Mouse (Mus musculus): Measurements from ENCODE around the gene Capza1. TPM values are rescaled to one million over a fixed set of nuclear protein-coding genes. Genes with fewer than 3 reads are reported as not detected.

Gene Capza1
- polyA plus RNA-seq, 1 experiment = 11.8 TPM

GRCm38 (mm10) chr3:104795661-104796340 lies 68.5 kb downstream of the Capza1 start:
- TF ChIP-seq GATA1 (IDR thresholded peaks at IDR 0.05; ENCODE audit: low read length) = no peak

GRCm38 (mm10) chr3:104794953-104795470 lies 69.3 kb downstream of the Capza1 start:
- no peak for TF ChIP-seq GATA1 (IDR thresholded peaks at IDR 0.05; ENCODE audit: low read length)

- TF ChIP-seq GATA1 (IDR thresholded peaks at IDR 0.05; ENCODE audit: low read length) = no peak
Measured at GRCm38 (mm10) chr3:104793871-104794828, 70.2 kb downstream of the Capza1 start.

- no peak for TF ChIP-seq GATA1 (IDR thresholded peaks at IDR 0.05; ENCODE audit: low read length)
Measured at GRCm38 (mm10) chr3:104792360-104793270, 71.7 kb downstream of the Capza1 start.

- TF ChIP-seq GATA1 (IDR thresholded peaks at IDR 0.05; ENCODE audit: low read length) = no peak
Measured at GRCm38 (mm10) chr3:104791671-104792070, 72.6 kb downstream of the Capza1 start.

GRCm38 (mm10) chr3:104791017-104791416 lies 73.3 kb downstream of the Capza1 start:
- no peak for TF ChIP-seq GATA1 (IDR thresholded peaks at IDR 0.05; ENCODE audit: low read length)

- TF ChIP-seq GATA1 (IDR thresholded peaks at IDR 0.05; ENCODE audit: low read length) = no peak
Measured at GRCm38 (mm10) chr3:104790401-104790937, 73.8 kb downstream of the Capza1 start.

- no peak for TF ChIP-seq GATA1 (IDR thresholded peaks at IDR 0.05; ENCODE audit: low read length)
Measured at GRCm38 (mm10) chr3:104789822-104790221, 74.5 kb downstream of the Capza1 start.

- TF ChIP-seq GATA1 (IDR thresholded peaks at IDR 0.05; ENCODE audit: low read length) = no peak
Measured at GRCm38 (mm10) chr3:104789312-104789605, 75.0 kb downstream of the Capza1 start.

GRCm38 (mm10) chr3:104788561-104789311 lies 75.6 kb downstream of the Capza1 start:
- no peak for TF ChIP-seq GATA1 (IDR thresholded peaks at IDR 0.05; ENCODE audit: low read length)

- TF ChIP-seq GATA1 (IDR thresholded peaks at IDR 0.05; ENCODE audit: low read length) = no peak
Measured at GRCm38 (mm10) chr3:104788075-104788474, 76.2 kb downstream of the Capza1 start, which contains the start of gene Rhoc. TSS of gene Rhoc (plus strand) at chr3:104788375.

GRCm38 (mm10) chr3:104785284-104785683 lies 79.0 kb downstream of the Capza1 start:
- no peak for TF ChIP-seq GATA1 (IDR thresholded peaks at IDR 0.05; ENCODE audit: low read length)

- no peak for TF ChIP-seq GATA1 (IDR thresholded peaks at IDR 0.05; ENCODE audit: low read length)
Measured at GRCm38 (mm10) chr3:104783971-104784500, 80.3 kb downstream of the Capza1 start.

- TF ChIP-seq GATA1 (IDR thresholded peaks at IDR 0.05; ENCODE audit: low read length) = no peak
Measured at GRCm38 (mm10) chr3:104782061-104782681, 82.1 kb downstream of the Capza1 start.
